Mouse (Mus musculus) mouse trophoblast stem cell (cell line): ENCODE data around the gene Rdm1.

Source experiments
- in situ Hi-C, 2 experiments: fragments of 300-500 bp; cut with MseI, MboI; formaldehyde crosslinking; loops; 2 replicates in 1 of 2; 3 replicates in 1 of 2; pipeline ENCODE4 v1.15.1; 2025

The Rdm1 gene

DNA sequence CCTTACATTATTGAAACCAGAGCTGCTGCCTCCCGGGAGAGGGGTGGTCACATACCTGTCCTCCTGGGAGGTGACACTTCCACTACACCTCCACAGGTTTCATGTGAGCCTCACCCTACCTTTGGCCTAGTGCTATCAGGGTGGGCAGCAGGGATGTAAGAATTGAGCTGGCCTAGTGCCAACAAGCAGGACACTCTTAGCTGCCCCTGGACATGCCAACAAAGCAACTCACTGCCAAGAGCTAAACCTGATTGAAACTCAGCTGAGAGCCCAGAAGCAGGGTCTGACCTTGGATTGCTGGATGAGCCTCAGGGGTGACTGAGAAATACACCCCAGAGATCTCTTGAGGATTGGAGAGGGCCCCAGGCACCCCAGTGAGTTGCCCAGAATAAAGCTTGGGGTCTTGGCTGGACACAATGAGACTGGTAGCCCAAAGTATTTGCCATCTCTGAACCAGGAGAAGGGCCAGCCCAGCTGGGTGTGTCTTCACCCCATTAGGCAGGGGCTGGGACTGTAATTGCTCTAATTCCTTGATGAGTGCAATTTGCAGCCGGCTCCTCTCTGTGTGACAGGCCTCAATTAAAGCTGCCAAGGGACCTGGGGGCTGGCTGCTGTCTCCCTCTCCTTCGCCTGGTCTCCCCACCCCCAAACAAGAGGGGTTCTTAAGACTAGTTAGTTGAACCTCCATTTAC is 53.8 kb downstream of the Rdm1 start:
- in situ Hi-C loops, result no loop called here

- in situ Hi-C loops, result no loop called here
These were observed 55.0 kb downstream of the Rdm1 start for GRCm38 (mm10) chr11:101681968-101682367.

- in situ Hi-C loops, result no loop called here
These were observed 55.5 kb downstream of the Rdm1 start for GRCm38 (mm10) chr11:101682410-101682960.
